Mouse (Mus musculus): ENCODE measurements around the gene Ptk7. TPM values are rescaled to one million over a fixed set of nuclear protein-coding genes. Genes with fewer than 3 reads are reported as not detected.
A peak's percentile ranks its signal among the peaks of the same experiment; 100 is the strongest.

Gene Ptk7
- polyA plus RNA-seq, 1 experiment from 2014 or later: 0.04 TPM

DNA sequence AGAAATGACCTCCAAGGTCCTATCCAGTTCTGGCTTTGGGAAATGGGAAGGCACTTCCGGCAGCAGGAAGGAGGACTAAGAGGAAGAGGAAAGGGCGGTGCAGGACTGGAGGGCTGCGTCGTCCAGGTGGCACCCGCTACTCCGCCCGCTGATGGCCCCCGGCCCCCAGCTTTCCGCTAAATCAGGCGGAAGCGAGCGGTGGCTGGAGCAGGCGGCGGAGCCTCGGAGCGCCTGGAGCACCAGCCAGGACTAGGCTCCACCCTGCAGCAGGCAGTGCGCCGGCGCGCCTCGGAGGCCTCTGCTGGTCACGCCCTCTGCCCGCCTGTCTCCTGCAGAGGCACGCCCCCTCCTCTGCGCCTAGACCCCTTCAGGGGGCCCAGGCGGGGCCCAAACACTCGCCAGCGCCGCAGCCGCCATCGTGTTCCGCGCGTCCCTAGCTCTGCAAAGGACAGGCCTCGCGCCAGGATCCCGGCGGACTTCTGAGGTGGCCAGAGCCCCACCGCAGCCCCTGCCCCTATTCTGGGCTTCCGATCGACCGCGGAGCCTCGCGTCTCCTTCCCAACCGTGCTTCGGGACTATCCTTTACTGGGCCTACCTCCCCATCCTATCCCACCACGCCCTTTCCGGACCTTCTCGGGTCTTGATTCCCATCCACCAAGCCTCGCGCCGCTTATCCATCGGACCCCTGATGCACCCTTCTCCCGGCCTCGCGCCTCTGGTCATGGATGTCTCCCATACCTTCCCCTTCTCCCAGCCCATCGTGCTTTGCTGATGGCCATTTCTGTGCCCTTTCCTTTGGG lies 21.1 kb upstream of the Ptk7 start, which contains the start of gene Cul7:
Cul7 (plus strand) TSS at position 106 of the 800 bp plus-strand sequence.
- Histone ChIP-seq H3K27ac (0 out of 2 replicates have a peak within 1 kb of the TSS, but pooled peaks have one; percentile 13), H3K79me2 (ENCODE audit: inconsistent target) (peaks cover 16% of the 10 kb centered on the region), H3K36me3 (ENCODE audit: inconsistent target) (peaks cover 4% of the 10 kb centered on the region; the same call in 1 of the 2 replicates), H3K4me3 (ENCODE audit: inconsistent target) (peak within 1 kb of the TSS; percentile 45)
- under 1% methylated on average over 55 of the region's 58 CpGs for WGBS (ENCODE audit: missing documents)

GRCm38 (mm10) chr17:46649811-46650210 lies 20.5 kb upstream of the Ptk7 start:
- H3K27ac ChIP-seq: 0 out of 2 replicates have a peak overlapping the region, but pooled peaks have one; percentile 13
- 44% methylated on average over 15 of the region's 15 CpGs for WGBS (ENCODE audit: missing documents)
- peaks cover 4% of the 10 kb centered on the region; the same call in 1 of the 2 replicates for H3K36me3 ChIP-seq (ENCODE audit: inconsistent target)
- H3K4me3 ChIP-seq (ENCODE audit: inconsistent target): peak overlapping the region; percentile 15
- H3K79me2 ChIP-seq (ENCODE audit: inconsistent target): peaks cover 16% of the 10 kb centered on the region

DNA sequence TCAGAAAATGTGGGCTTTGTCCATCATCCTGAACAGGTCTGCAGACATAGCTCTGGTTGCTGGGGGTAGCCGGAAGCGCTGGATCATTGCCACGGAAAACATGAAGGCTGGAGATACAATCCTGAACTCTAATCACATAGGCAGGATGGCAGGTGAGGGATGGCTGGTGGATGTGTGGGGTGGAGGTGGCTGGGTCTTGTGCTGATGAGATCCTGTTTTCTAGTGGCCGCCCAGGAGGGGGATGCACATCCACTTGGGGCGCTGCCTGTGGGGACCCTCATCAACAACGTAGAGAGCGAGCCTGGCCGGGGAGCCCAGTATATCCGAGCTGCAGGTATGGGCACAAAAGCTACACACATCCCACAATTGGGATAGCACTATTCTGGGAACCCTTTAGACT lies 19.1 kb upstream of the Ptk7 start:
- Histone ChIP-seq H3K4me3 (ENCODE audit: inconsistent target) (no peak overlapping the region), H3K79me2 (ENCODE audit: inconsistent target) (peaks cover 16% of the 10 kb centered on the region), H3K36me3 (ENCODE audit: inconsistent target) (peaks cover 4% of the 10 kb centered on the region; the same call in 1 of the 2 replicates), H3K27ac (no peak overlapping the region)
- 95% methylated on average over 9 of the region's 9 CpGs for WGBS (ENCODE audit: missing documents)

DNA sequence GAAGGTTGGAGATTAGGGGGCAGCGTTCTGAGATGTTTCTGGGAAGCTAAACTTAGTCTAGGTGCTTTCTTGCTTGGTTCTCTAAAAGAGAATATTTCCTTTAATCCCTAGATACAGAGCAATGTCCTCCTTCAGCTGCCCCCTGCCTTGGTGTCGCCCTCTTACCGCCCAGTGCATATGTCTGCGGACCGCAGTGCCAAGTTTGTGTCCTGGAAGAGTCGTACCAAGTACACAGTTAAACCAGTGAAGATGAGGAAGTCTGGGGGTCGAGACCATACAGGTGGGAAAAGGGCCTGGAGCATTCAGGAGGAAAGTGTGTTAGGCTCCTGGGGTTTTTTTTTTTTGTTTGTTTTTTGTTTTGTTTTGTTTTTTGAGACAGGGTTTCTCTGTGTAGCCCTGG lies 18.0 kb upstream of the Ptk7 start:
- WGBS (ENCODE audit: missing documents): 83% methylated on average over 7 of the region's 7 CpGs
- H3K27ac ChIP-seq: no peak overlapping the region
- H3K4me3 ChIP-seq (ENCODE audit: inconsistent target): no peak overlapping the region
- H3K36me3 ChIP-seq (ENCODE audit: inconsistent target): peaks cover 4% of the 10 kb centered on the region; the same call in 1 of the 2 replicates
- peaks cover 16% of the 10 kb centered on the region for H3K79me2 ChIP-seq (ENCODE audit: inconsistent target)

DNA sequence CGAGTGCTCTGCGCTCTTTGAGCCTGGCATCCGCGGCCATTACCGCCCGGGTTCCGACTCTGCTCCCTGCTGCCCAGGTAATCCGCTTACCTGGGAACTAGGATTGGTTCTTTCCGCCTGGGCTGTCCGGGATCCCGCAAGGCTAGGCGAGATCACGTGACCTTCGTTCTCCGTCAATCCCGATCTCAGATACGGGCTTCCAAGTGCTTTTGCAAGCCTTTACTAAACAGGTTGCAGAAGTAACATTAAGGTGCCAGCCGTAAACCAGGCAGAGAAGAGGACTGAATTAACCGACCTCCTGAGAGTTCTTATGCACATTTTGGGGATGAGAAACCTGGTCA lies 17.0 kb upstream of the Ptk7 start:
- WGBS (ENCODE audit: missing documents): under 1% methylated on average over 19 of the region's 19 CpGs
- H3K27ac ChIP-seq: peak overlapping the region; percentile 52
- H3K4me3 ChIP-seq (ENCODE audit: inconsistent target): peak overlapping the region; percentile 93
- H3K36me3 ChIP-seq (ENCODE audit: inconsistent target): peaks cover 4% of the 10 kb centered on the region; the same call in 1 of the 2 replicates
- peaks cover 16% of the 10 kb centered on the region for H3K79me2 ChIP-seq (ENCODE audit: inconsistent target)

- Histone ChIP-seq H3K27ac (peak within 1 kb of the TSS; percentile 73), H3K4me3 (ENCODE audit: inconsistent target) (peak within 1 kb of the TSS; percentile 93), H3K79me2 (ENCODE audit: inconsistent target) (peaks cover 16% of the 10 kb centered on the region), H3K36me3 (ENCODE audit: inconsistent target) (peaks cover 4% of the 10 kb centered on the region; the same call in 1 of the 2 replicates)
- 2% methylated on average over 49 of the region's 53 CpGs for WGBS (ENCODE audit: missing documents)
These were observed 16.4 kb upstream of the Ptk7 start, which contains the start of the genes Klc4 and Mrpl2 for GRCm38 (mm10) chr17:46645561-46646321. Gene Klc4 (minus strand): TSS chr17:46646022. Gene Mrpl2 (plus strand): TSS chr17:46646229.

GRCm38 (mm10) chr17:46644916-46645475 lies 15.7 kb upstream of the Ptk7 start:
- peak overlapping the region; percentile 73 for H3K27ac ChIP-seq
- H3K36me3 ChIP-seq (ENCODE audit: inconsistent target): peaks cover 4% of the 10 kb centered on the region; the same call in 1 of the 2 replicates
- 13% methylated on average over 9 of the region's 11 CpGs for WGBS (ENCODE audit: missing documents)
- H3K4me3 ChIP-seq (ENCODE audit: inconsistent target): peak overlapping the region; percentile 93
- peaks cover 22% of the 10 kb centered on the region for H3K79me2 ChIP-seq (ENCODE audit: inconsistent target)

DNA sequence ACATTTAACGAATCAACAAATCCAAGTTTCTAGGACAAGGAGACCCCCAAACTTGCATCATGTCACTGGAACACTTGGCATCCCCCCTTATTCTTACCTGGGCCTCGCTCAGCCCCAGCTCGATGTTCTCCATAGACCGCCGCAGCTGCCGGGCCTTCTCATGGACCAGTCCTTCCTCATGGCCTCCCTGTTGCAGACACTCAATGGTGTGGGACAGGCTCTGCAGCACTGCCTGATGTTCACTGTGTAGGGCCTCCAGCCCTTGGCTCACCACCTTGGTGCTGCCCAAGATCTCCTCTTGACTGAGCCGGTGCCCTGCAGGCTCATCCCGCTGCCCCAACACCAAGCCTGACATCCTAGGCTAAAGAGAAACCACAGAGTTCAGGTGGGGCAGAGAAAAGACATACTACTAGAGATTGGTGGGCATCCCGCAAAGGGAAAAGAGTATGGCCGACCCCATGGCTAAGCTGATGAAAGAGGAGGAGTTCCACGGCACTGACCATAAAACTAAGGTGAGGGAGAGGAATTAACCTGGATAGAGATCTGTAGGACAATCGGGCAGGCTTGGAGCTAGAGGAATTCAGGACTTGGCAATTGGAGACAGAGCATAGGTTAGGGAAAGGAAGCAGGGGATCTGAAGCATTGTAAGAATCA lies 15.0 kb upstream of the Ptk7 start:
- 95% methylated on average over 11 of the region's 12 CpGs for WGBS (ENCODE audit: missing documents)
- H3K4me3 ChIP-seq (ENCODE audit: inconsistent target): no peak overlapping the region
- H3K27ac ChIP-seq: 0 out of 2 replicates have a peak overlapping the region, but pooled peaks have one; percentile 73
- peaks cover 27% of the 10 kb centered on the region for H3K79me2 ChIP-seq (ENCODE audit: inconsistent target)
- H3K36me3 ChIP-seq (ENCODE audit: inconsistent target): peaks cover 4% of the 10 kb centered on the region; the same call in 1 of the 2 replicates

GRCm38 (mm10) chr17:46642060-46642459 lies 12.8 kb upstream of the Ptk7 start:
- Histone ChIP-seq H3K27ac (no peak overlapping the region), H3K4me3 (ENCODE audit: inconsistent target) (no peak overlapping the region), H3K36me3 (ENCODE audit: inconsistent target) (no peaks in the 10 kb centered on the region), H3K79me2 (ENCODE audit: inconsistent target) (peaks cover 34% of the 10 kb centered on the region)
- over 99% methylated on average over 14 of the region's 17 CpGs for WGBS (ENCODE audit: missing documents)

DNA sequence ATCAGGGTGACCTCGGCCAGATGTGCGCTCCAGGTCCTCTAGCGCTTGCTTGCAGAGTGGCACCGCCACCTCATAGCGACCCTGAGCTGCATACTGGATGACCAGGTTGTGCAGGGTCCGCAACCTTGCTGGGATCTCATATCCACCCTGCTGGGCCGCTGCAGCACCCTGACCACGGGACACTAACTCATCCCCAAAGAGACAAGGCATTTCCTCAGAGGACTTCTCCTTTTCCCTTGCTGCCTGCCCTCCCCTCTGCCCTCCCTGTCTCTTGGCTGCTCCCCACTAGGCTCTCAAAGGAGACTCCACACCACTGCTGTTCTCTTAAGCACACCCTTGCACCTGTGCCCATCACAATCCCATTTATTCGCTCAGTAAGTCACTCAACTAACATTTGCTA lies 10.6 kb upstream of the Ptk7 start:
- 30% methylated on average over 9 of the region's 9 CpGs for WGBS (ENCODE audit: missing documents)
- H3K4me3 ChIP-seq (ENCODE audit: inconsistent target): peak overlapping the region; percentile 66
- peaks cover 26% of the 10 kb centered on the region for H3K79me2 ChIP-seq (ENCODE audit: inconsistent target)
- H3K27ac ChIP-seq: peak overlapping the region; percentile 98
- H3K36me3 ChIP-seq (ENCODE audit: inconsistent target): peaks cover 14% of the 10 kb centered on the region; the same call in 1 of the 2 replicates

DNA sequence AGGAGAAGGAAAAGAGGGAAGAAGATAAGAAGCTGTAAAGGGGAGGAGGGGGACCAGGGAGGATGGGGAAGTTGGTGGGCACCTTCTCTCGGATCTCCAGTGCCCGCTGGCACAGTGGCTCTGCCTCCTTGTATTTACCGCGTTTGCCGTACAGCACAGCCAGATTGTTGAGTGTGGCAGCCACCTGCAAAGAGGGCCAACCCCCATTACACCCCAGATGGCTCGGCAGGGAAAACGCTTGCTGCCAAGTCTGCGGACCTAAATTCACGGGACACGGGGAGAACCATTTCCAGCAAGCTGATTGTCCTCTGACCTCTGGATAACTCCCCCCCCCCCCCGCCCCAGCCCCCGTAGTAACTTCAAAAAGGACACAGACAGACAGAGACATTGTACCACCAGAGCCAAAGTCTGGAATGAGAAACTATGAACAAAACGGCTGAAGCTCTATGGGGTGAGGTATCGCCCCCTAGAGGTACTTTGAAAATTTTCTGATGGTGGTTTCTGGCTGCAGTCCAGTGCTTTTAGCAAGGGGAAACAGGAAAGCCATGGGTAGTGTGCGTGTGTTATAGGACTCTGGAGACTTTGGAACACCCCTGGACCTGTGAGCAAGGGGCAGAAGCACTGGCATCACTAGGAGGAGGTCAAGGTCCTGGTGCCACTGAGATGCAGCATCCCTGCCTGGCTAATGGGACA lies 7.7 kb upstream of the Ptk7 start:
- Histone ChIP-seq H3K36me3 (ENCODE audit: inconsistent target) (peaks cover 37% of the 10 kb centered on the region), H3K4me3 (ENCODE audit: inconsistent target) (no peak overlapping the region), H3K27ac (no peak overlapping the region), H3K79me2 (ENCODE audit: inconsistent target) (peaks cover 26% of the 10 kb centered on the region)
- WGBS (ENCODE audit: missing documents): 9% methylated on average over 15 of the region's 15 CpGs

DNA sequence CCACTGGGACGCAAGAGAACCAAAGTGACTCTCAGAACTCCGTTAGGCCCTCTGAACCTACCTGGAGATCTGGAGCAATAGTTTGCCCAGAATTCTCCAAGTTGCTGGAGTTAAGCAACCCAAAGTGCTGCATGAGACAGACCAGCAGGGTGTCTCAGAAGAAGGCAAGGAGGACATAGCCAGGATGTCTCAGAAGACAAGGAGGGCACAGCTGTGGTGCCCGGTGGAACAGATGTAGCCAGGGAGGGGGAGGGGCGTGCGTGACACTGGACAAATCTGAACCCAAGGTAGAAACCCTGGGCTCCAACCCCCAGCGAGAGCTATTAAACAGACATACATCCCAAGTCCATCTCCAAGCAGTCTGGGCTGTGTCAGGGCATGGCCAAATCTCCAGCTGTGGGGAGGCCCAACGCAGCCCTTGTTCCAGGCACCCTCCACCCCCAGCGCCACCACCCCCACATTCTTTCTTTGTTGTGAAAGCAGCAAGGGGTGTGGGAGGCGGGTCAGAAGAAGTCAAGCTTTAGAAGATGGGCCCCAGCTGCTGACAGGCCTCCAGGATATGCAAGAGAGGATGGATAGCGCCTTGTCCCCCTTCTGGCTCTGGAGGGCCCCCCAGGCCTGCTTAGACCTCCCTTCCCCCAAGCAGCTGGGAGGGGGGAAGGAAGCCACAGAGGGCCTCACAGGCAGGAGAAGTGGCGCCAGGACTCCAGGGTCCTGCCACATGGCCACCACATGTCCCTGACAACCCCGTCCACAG lies 559 bp upstream of the Ptk7 start:
- 61% methylated on average over 12 of the region's 12 CpGs for WGBS (ENCODE audit: missing documents)

DNA sequence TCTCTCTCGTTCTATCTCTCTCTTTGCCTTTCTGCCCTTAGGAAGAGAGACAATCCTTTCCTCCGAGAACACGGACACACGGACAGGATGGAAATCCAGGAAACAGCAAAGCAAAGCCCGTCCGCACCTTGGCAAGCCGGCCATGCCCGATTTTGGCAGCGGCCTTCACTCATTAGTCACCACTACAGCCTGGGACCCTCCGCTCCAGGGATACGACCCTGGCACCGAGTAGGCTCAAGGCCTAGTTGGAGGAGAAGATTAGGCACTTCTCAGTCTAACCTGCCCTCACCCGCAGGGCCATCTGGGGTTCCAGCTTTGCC lies 873 bp downstream of the Ptk7 start:
- WGBS (ENCODE audit: missing documents): 41% methylated on average over 11 of the region's 13 CpGs
- no peaks in the 10 kb centered on the region for H3K79me2 ChIP-seq (ENCODE audit: inconsistent target)
- peaks cover 34% of the 10 kb centered on the region for H3K36me3 ChIP-seq (ENCODE audit: inconsistent target)
- no peak overlapping the region for H3K4me3 ChIP-seq (ENCODE audit: inconsistent target)
- no peak overlapping the region for H3K27ac ChIP-seq

More for the DNA sequence above, 559 bp upstream of the Ptk7 start:
- peaks cover 44% of the 10 kb centered on the region for H3K36me3 ChIP-seq (ENCODE audit: inconsistent target)
- H3K4me3 ChIP-seq (ENCODE audit: inconsistent target): no peak overlapping the region
- H3K79me2 ChIP-seq (ENCODE audit: inconsistent target): no peaks in the 10 kb centered on the region
- no peak overlapping the region for H3K27ac ChIP-seq

Measured in macrophage (primary cell).